In genomic region chr12:104761411-104761810, GRCm38 (mm10) we compare ENCODE assay signal across 18 mouse cellular contexts.
DNase-seq lines count a peak whose midpoint lies in the region; TF ChIP-seq lines count a peak whose summit lies in the region.
"Had no signal": no experiment of that assay in that cellular context is flagged by ENCODE, and none has a peak within 500 bp of the region (broad histone marks: within the 10 kb centered on the region; RNA-seq: fewer than 3 reads in every experiment).

No protein-coding gene starts in this region.

- peak overlapping the region; percentile 89 for H3K4me3 ChIP-seq in E14TG2a.4 (replicated peaks; ENCODE audit: low read length)
- H3K4me3 ChIP-seq: embryonic facial prominence, embryonic 15.5 days; erythroblast, embryonic 14.5 days; forebrain, embryonic 10.5 days; heart, adult 2 months; heart, embryonic 15.5 days; hindbrain, embryonic 13.5 days had no signal

- DNase-seq in A20 (ENCODE audit: low read depth, low spot score): peak; percentile 84
- DNase-seq in MEL-GATA-1-ER (ENCODE audit: extremely low read depth, low read depth): peak; percentile 7
- DNase-seq in thymus, postnatal 10 days (ENCODE audit: low spot score in 2 of 2): no peak
- DNase-seq in frontal cortex, postnatal 36 days (ENCODE audit: low spot score in 2 of 2): no peak
- no peak for DNase-seq in right cerebral cortex, postnatal 25 days
- DNase-seq: adrenal gland, postnatal 10 days; cerebellum, adult 11 months; cerebellum, adult 8-10 months; cerebellum, postnatal 14 days; embryo, embryonic 11 days; heart, adult 2 months; heart, postnatal 14 days had no signal

- peaks cover 14% of the 10 kb centered on the region; the same call in 1 of the 2 replicates for H3K36me3 ChIP-seq in E14TG2a.4 (ENCODE audit: insufficient read depth, low read length)
- H3K36me3 ChIP-seq: embryonic facial prominence, embryonic 15.5 days; forebrain, embryonic 10.5 days; heart, embryonic 15.5 days; hindbrain, embryonic 13.5 days had no signal

- H3K27me3 ChIP-seq in E14TG2a.4 (ENCODE audit: insufficient read depth, low read length): no peaks in the 10 kb centered on the region
- H3K27me3 ChIP-seq: embryonic facial prominence, embryonic 15.5 days; heart, embryonic 15.5 days; hindbrain, embryonic 13.5 days had no signal

- no peak for TF ChIP-seq CTCF in E14TG2a.4 (conservative IDR thresholded peaks at IDR 0.05; ENCODE audit: low read length)

- no peaks in the 10 kb centered on the region for H3K9me3 ChIP-seq in E14TG2a.4 (ENCODE audit: low read length)
- H3K9me3 ChIP-seq: embryonic facial prominence, embryonic 15.5 days; forebrain, embryonic 10.5 days; heart, embryonic 15.5 days; hindbrain, embryonic 13.5 days had no signal

- peaks cover 91% of the 10 kb centered on the region for H3K4me1 ChIP-seq in E14TG2a.4 (replicated peaks; ENCODE audit: low read depth, low read length)
- H3K4me1 ChIP-seq: embryonic facial prominence, embryonic 15.5 days; hindbrain, embryonic 13.5 days had no signal

Comparison
In these comparisons a context has a peak if more than half of its experiments do, and no peak if none do; other contexts are left out.
1. DNase-seq: peak in A20 (single experiment) and MEL-GATA-1-ER (single experiment); none in thymus, postnatal 10 days (0 of 2), frontal cortex, postnatal 36 days (0 of 2) and right cerebral cortex, postnatal 25 days (single experiment).